Mouse (Mus musculus) olfactory bulb, adult 2 months (tissue): ENCODE data around the gene Lamtor5.
"Not testable (repeated sequence)": the region's sequence is repeated elsewhere in the genome, so short reads cannot be mapped to it uniquely, and the experiment has no call there.

Experiments used
- CTCF ChIP-seq: fragments of 200-500 bp; IDR thresholded peaks from 2 replicates; pipeline ENCODE4 v1.5.1; 2012; ENCODE audit warnings: low read depth, mild to moderate bottlenecking, low read length, moderate library complexity; ENCODE audit not compliant: insufficient read depth
- POLR2A ChIP-seq: fragments of 200-500 bp; IDR thresholded peaks from 2 replicates; pipeline ENCODE4 v1.6.1; 2012; ENCODE audit warnings: mild to moderate bottlenecking, low read depth, low read length, moderate library complexity; ENCODE audit not compliant: insufficient read depth

DNA sequence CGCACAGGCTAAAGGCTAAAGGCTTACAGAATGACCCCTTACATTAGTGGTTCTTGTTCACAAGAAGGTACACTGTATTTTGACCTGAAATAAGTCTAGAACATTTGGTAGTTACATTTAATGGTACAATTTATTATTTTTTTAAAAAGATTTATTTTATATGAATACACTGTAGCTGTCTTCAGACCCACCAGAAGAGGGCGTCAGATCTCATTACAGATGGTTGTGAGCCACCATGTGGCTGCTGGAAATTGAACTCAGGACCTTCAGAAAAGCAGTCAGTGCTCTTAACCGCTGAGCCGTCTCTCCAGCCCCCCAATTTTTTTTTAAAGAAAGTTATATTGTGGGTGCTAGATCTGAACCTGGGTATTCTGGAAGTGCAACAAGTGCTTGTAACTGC is 18.3 kb downstream of the Lamtor5 start:
- TF ChIP-seq POLR2A, CTCF: not testable (repeated sequence)
